ENCODE assay signal across 14 mouse cellular contexts in the genomic region with DNA sequence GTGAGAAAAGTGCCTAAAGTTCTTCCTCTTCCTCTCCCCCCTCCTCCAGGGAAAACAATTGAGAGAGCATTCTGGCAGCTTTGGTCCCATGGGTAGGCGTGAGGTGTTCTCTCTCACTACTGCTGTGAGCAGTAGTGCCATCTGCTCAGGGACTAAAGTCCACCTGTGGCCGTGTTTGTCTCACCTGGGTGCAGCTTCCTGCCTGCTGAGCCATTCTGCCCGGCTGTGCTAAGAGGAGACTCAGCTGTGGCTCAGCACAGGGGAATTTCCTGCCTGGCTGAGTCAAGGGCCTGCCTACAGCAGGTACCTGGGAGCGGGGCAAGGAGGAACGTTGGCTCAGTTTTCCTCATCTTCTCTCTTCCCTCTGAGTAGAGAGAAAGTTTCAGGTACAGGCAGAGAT. TPM values are rescaled to one million over a fixed set of nuclear protein-coding genes. Genes with fewer than 3 reads are reported as not detected.
DNase-seq lines count a peak whose midpoint lies in the region; ATAC-seq and TF ChIP-seq lines count a peak whose summit lies in the region.
"Had no signal": no experiment of that assay in that cellular context is flagged by ENCODE, and none has a peak within 500 bp of the region (broad histone marks: within the 10 kb centered on the region; RNA-seq: fewer than 3 reads in every experiment).

No protein-coding gene starts in this region.

- H3K4me1 ChIP-seq in lung, embryonic 16.5 days (replicated peaks; ENCODE audit: control insufficient read depth, insufficient read depth, low read length), result no peaks in the 10 kb centered on the region; the same call in 1 of the 2 replicates
- no peaks in the 10 kb centered on the region for H3K4me1 ChIP-seq in lung, postnatal 0 days (ENCODE audit: insufficient read depth, low read depth, low read length)
- H3K4me1 ChIP-seq in stomach, postnatal 0 days (replicated peaks; ENCODE audit: control insufficient read depth, insufficient read depth), result peaks cover 12% of the 10 kb centered on the region
- H3K4me1 ChIP-seq in lung, adult 2 months (ENCODE audit: control insufficient read depth, insufficient read depth, low read length), result peaks cover 6% of the 10 kb centered on the region

- no peak overlapping the region for H3K4me3 ChIP-seq in lung, embryonic 16.5 days (ENCODE audit: low read length)
- H3K4me3 ChIP-seq in lung, postnatal 0 days (ENCODE audit: low read depth, low read length), result no peak overlapping the region
- H3K4me3 ChIP-seq in stomach, postnatal 0 days (ENCODE audit: low read depth, low read length), result no peak overlapping the region
- H3K4me3 ChIP-seq in lung, adult 2 months (replicated peaks; ENCODE audit: extremely low read depth, low read depth, low read length), result no peak overlapping the region
- H3K4me3 ChIP-seq: heart, embryonic 15.5 days; hindbrain, embryonic 15.5 days; limb, embryonic 10.5 days; midbrain, embryonic 12.5 days had no signal

- H3K36me3 ChIP-seq in lung, embryonic 16.5 days (ENCODE audit: control insufficient read depth, insufficient read depth, low read length), result peaks cover 5% of the 10 kb centered on the region; the same call in 1 of the 2 replicates
- no peaks in the 10 kb centered on the region for H3K36me3 ChIP-seq in lung, postnatal 0 days (ENCODE audit: insufficient read depth, low read length)
- peaks cover 15% of the 10 kb centered on the region; the same call in 1 of the 2 replicates for H3K36me3 ChIP-seq in stomach, postnatal 0 days (ENCODE audit: control insufficient read depth, insufficient read depth, low read length)
- H3K36me3 ChIP-seq: hindbrain, embryonic 15.5 days; midbrain, embryonic 12.5 days had no signal

- no peak for DNase-seq in lung, postnatal 0 days (ENCODE audit: low spot score)
- peak; percentile 59 for DNase-seq in kidney, adult 18-20 months
- peak; percentile 64 for DNase-seq in kidney, postnatal 10 days
- DNase-seq in stomach, postnatal 0 days (ENCODE audit: low spot score), result peak; percentile 86
- no peak for DNase-seq in natural killer cell, adult 2 months (ENCODE audit: low spot score in 2 of 2)
- no peak for DNase-seq in lung, adult 2 months
- DNase-seq: lung, postnatal 36 days; thymus, adult 2 months had no signal

- no peak for TF ChIP-seq EP300 in lung, postnatal 0 days (IDR thresholded peaks at IDR 0.05)
- TF ChIP-seq EP300 in stomach, postnatal 0 days (optimal IDR thresholded peaks at IDR 0.05), result no peak

- H3K4me2 ChIP-seq in lung, embryonic 16.5 days (ENCODE audit: low read depth, low read length), result no peak overlapping the region
- no peak overlapping the region for H3K4me2 ChIP-seq in lung, postnatal 0 days (replicated peaks; ENCODE audit: low read depth, low read length)
- H3K4me2 ChIP-seq in stomach, postnatal 0 days (replicated peaks; ENCODE audit: low read depth), result no peak overlapping the region
- H3K4me2 ChIP-seq: heart, embryonic 15.5 days; hindbrain, embryonic 15.5 days; midbrain, embryonic 12.5 days had no signal

- H3K27me3 ChIP-seq in lung, embryonic 16.5 days (ENCODE audit: control insufficient read depth, insufficient read depth, low read depth, low read length), result no peaks in the 10 kb centered on the region
- H3K27me3 ChIP-seq in lung, postnatal 0 days (replicated peaks; ENCODE audit: insufficient read depth, low read length), result no peaks in the 10 kb centered on the region
- no peaks in the 10 kb centered on the region for H3K27me3 ChIP-seq in stomach, postnatal 0 days (ENCODE audit: control insufficient read depth, insufficient read depth, low read length)
- H3K27me3 ChIP-seq: CH12.LX; heart, embryonic 15.5 days; hindbrain, embryonic 15.5 days; midbrain, embryonic 12.5 days had no signal

- no peak overlapping the region for H3K27ac ChIP-seq in lung, embryonic 16.5 days (ENCODE audit: low read length)
- H3K27ac ChIP-seq in lung, postnatal 0 days (ENCODE audit: low read length), result no peak overlapping the region
- H3K27ac ChIP-seq in stomach, postnatal 0 days (replicated peaks), result peak overlapping the region; percentile 65; the same call in 1 of the 2 replicates
- H3K27ac ChIP-seq: heart, embryonic 15.5 days; hindbrain, embryonic 15.5 days; limb, embryonic 10.5 days; midbrain, embryonic 12.5 days had no signal

- 0 out of 2 replicates have a peak, but pooled peaks have one; percentile 34 for ATAC-seq in lung, embryonic 16.5 days (ENCODE audit: low read depth)
- ATAC-seq in lung, postnatal 0 days, result no peak
- peak; percentile 94 for ATAC-seq in stomach, postnatal 0 days (ENCODE audit: low FRiP score, low TSS enrichment)

- TF ChIP-seq POLR2A in lung, adult 2 months (IDR thresholded peaks at IDR 0.05; ENCODE audit: borderline replicate concordance, extremely low read depth, low read depth, low read length), result no peak

- no peak overlapping the region for H3K9ac ChIP-seq in lung, embryonic 16.5 days (ENCODE audit: low read length)
- H3K9ac ChIP-seq in lung, postnatal 0 days (replicated peaks; ENCODE audit: low read depth), result no peak overlapping the region
- H3K9ac ChIP-seq in stomach, postnatal 0 days (ENCODE audit: low read length), result no peak overlapping the region
- H3K9ac ChIP-seq: heart, embryonic 15.5 days; hindbrain, embryonic 15.5 days; midbrain, embryonic 12.5 days had no signal

- no peak for TF ChIP-seq CTCF in lung, postnatal 0 days (IDR thresholded peaks at IDR 0.05)
- no peak for TF ChIP-seq CTCF in stomach, postnatal 0 days (IDR thresholded peaks at IDR 0.05; ENCODE audit: low read depth)
- TF ChIP-seq CTCF in lung, adult 2 months (IDR thresholded peaks at IDR 0.05; ENCODE audit: insufficient read depth, low read length), result no peak

- 48% methylated on average over 5 of the region's 5 CpGs for WGBS in lung, embryonic 16.5 days
- 40% methylated on average over 5 of the region's 5 CpGs for WGBS in lung, postnatal 0 days
- 51% methylated on average over 5 of the region's 5 CpGs for WGBS in stomach, postnatal 0 days
- WGBS in lung, adult 2 months, result 54% methylated on average over 5 of the region's 5 CpGs

- no peaks in the 10 kb centered on the region for H3K9me3 ChIP-seq in lung, embryonic 16.5 days (ENCODE audit: control insufficient read depth, low read length)
- H3K9me3 ChIP-seq in lung, postnatal 0 days (ENCODE audit: low read length), result no peaks in the 10 kb centered on the region
- H3K9me3 ChIP-seq in stomach, postnatal 0 days (ENCODE audit: control insufficient read depth, low read length), result no peaks in the 10 kb centered on the region
- H3K9me3 ChIP-seq: heart, embryonic 15.5 days; hindbrain, embryonic 15.5 days; limb, embryonic 10.5 days; midbrain, embryonic 12.5 days had no signal

RNA-seq across cellular contexts. Expression of gene Plekhg3, which starts 27.5 kb away (rescaled TPM):
- polyA plus RNA-seq in lung, embryonic 16.5 days (2015; fragmentation: Nextera tagmentation; extraction: Ambion mirVana), result 6.3 and 7.5 TPM in 2 replicates
- polyA plus RNA-seq in lung, postnatal 0 days (2015; fragmentation: Nextera tagmentation; extraction: Ambion mirVana), result 2.1 and 2.9 TPM in 2 replicates
- 5.7 and 6.4 TPM in 2 replicates for polyA plus RNA-seq in stomach, postnatal 0 days (2015; fragmentation: Nextera tagmentation; extraction: Ambion mirVana)
- polyA plus RNA-seq in lung, adult 2 months (2012; rRNA removed), result 19.5 and 20.4 TPM in 2 replicates

Comparison
In these comparisons a context has a peak if more than half of its experiments do, and no peak if none do; other contexts are left out.
1. DNase-seq: peak in kidney, adult 18-20 months (single experiment), kidney, postnatal 10 days (single experiment) and stomach, postnatal 0 days (single experiment); none in lung, postnatal 0 days (single experiment), natural killer cell, adult 2 months (0 of 2) and lung, adult 2 months (single experiment).